Mouse (Mus musculus) A20 (cell line): ENCODE results near the gene Syna.
A peak's percentile ranks its signal among the peaks of the same experiment; 100 is the strongest.

Experiments
- DNase-seq: peaks from one replicate; pipeline ENCODE4 v3.0.0-alpha.2; 2011; ENCODE audit warnings: low read depth, low spot score

The Syna gene

GRCm38 (mm10) chr5:134531585-134531984, 28.4 kb downstream of the Syna start:
- no peak for DNase-seq

- no peak for DNase-seq
Measured at GRCm38 (mm10) chr5:134530830-134531229, 29.1 kb downstream of the Syna start.

GRCm38 (mm10) chr5:134528488-134528887, 31.5 kb downstream of the Syna start:
- DNase-seq = no peak

- peak; percentile 45 for DNase-seq
Measured at GRCm38 (mm10) chr5:134525971-134526711, 33.8 kb downstream of the Syna start.

- DNase-seq = no peak
Measured at GRCm38 (mm10) chr5:134523728-134524127, 36.2 kb downstream of the Syna start.

- DNase-seq = no peak
Measured at GRCm38 (mm10) chr5:134522524-134522923, 37.4 kb downstream of the Syna start.

- peak; percentile 80 for DNase-seq
Measured at GRCm38 (mm10) chr5:134521806-134522205, 38.2 kb downstream of the Syna start.

- DNase-seq = peak; percentile 27
Measured at GRCm38 (mm10) chr5:134521131-134521530, 38.8 kb downstream of the Syna start.

- DNase-seq = peak; percentile 65
Measured at GRCm38 (mm10) chr5:134520120-134520519, 39.9 kb downstream of the Syna start.

- DNase-seq = no peak
Measured at GRCm38 (mm10) chr5:134519471-134519870, 40.5 kb downstream of the Syna start.

- peak; percentile 83 for DNase-seq
Measured at GRCm38 (mm10) chr5:134512086-134512485, 47.9 kb downstream of the Syna start.

GRCm38 (mm10) chr5:134510266-134510665, 49.7 kb downstream of the Syna start:
- no peak for DNase-seq

- no peak for DNase-seq
Measured at GRCm38 (mm10) chr5:134508965-134509364, 51.0 kb downstream of the Syna start.
